Mouse (Mus musculus) sigmoid colon, adult 10 weeks (tissue): ENCODE data around the gene Ubl7. TPM values are rescaled to one million over a fixed set of nuclear protein-coding genes. Genes with fewer than 3 reads are reported as not detected.

Experiments
- polyA plus RNA-seq: library from polyadenylated mRNA; stranded (reverse); fragments of 350-450 nt; fragmentation: Illumina TruSeq; extraction: RNeasy Lipid Tissue Mini Kit (QIAGEN cat#74804); gene quantifications from one replicate; pipeline ENCODE4 v1.2.3, GENCODE M21; 2014; ENCODE audit warnings: low read depth, low replicate concordance

The Ubl7 gene
- polyA plus RNA-seq = 41.1 TPM

DNA sequence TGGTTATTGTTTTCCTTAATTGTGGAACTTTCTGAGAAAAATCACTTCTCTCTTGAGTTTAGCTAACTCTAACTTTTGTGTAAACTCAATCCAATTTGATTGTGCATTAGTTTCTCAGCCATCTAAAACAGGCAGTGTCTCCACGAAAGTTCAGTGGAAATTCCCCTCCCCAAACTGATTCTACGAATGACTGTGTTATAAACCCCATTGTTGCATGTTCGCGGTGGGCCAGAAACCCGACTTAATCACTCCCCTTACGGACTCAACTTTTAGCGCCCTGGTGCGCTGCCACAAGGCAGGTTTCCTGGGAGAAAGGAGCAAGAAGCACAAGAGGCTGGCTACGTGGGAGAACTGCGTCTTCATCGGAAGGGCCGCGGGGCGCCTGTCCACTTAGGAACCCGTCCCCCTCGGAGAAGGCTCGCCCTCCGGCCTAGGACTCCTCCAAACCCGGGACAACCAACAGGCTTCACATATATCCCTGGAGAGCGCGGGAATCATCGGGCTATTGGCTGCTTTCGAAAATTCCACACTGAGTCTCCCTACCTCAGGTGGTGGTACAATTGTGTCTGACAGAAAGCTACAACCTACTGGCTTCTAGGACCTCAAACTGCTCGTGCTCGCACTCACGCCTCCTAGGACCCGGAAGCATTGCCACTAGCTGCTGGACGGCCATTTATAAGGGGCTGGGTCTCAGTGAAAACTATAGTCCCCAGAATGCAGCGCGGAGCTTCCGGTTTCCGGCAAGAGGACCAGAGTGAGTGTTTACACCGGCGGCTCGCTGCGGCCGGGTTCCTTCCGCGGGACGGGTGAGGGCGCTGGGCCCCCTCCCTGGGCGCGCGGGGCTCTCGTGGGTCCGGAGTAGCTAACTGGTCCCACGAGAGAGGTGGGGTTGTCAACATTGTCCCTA is at the start of gene Ubl7:
Ubl7 (plus strand) TSS at position 726 of the 907 bp plus-strand sequence.

DNA sequence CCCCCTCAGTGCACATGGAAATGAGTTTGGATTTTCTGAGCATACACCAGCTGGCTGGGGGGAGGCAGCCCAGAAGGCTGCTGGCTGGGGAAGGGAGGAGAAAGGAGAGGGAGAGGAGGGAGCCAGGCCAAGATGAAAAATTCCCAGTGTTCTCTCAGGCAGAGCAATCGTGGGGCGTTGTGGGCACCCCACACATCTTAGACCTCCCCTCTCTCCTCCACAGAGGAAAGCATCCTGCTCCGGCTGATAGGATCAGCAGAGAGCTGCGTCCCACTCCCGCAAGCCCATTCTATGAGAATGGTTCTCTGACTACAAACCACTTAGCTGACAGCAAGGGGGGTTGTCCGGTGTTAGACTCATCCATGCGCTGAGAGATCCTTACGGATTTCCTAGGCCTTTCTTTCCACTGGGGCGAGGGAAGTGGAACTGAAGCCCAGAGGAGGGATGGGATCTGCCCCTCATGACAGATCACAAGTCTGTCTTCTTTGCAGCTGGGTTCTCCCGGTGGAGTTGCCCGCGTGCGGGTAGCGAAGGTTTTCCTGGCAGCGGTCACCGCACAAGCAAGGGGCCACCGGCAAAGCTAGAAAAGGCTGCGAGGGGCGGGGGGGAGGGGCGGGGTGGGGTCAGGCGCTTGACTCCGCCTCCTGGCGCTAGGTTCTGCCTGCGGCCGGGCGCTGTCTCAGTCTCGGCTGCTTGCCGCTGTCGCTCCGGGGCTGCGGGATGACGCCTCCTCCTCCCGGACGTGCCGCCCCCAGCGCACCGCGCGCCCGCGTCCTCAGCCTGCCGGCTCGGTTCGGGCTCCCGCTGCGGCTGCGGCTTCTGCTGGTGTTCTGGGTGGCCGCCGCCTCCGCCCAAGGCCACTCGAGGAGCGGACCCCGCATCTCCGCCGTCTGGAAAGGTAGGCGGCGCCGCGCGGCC is 28.9 kb downstream of the Ubl7 start, which contains the start of gene Sema7a:
Sema7a (plus strand) TSS at position 682 of the 918 bp plus-strand sequence.

Other genes starting within 250 kb of the Ubl7 start
- gene Cyp1a2, start 227.3 kb upstream of the Ubl7 start, polyA plus RNA-seq = not detected
- not detected for gene Cyp1a1, start 223.1 kb upstream of the Ubl7 start, polyA plus RNA-seq
- 5.5 TPM for gene Edc3, start 202.4 kb upstream of the Ubl7 start, polyA plus RNA-seq
- 72.0 TPM for gene Clk3, start 145.1 kb upstream of the Ubl7 start, polyA plus RNA-seq
- gene Arid3b, start 74.2 kb upstream of the Ubl7 start, polyA plus RNA-seq = 4.7 TPM
- gene Sema7a, start 29.1 kb downstream of the Ubl7 start, polyA plus RNA-seq = 0.54 TPM
- not detected for gene Cyp11a1, start 95.4 kb downstream of the Ubl7 start, polyA plus RNA-seq
- gene Stra6, start 152.8 kb downstream of the Ubl7 start, polyA plus RNA-seq = 0.25 TPM
- gene Ccdc33, start 207.8 kb downstream of the Ubl7 start, polyA plus RNA-seq = not detected